Mouse (Mus musculus) small intestine, adult 2 months (tissue): ENCODE data around the gene Vwa2.

Source experiments
- CTCF ChIP-seq: fragments of 200-500 bp; IDR thresholded peaks from 2 replicates; pipeline ENCODE4 v1.5.1; 2012; ENCODE audit warnings: low read depth, mild to moderate bottlenecking, control low read depth, inconsistent platforms, low read length, moderate library complexity, mixed read lengths; ENCODE audit not compliant: insufficient replicate concordance, insufficient read length; ENCODE audit errors: extremely low read depth
- POLR2A ChIP-seq: fragments of 200-500 bp; IDR thresholded peaks from 2 replicates; pipeline ENCODE4 v1.6.1; 2012; ENCODE audit warnings: low read depth, mild to moderate bottlenecking, control low read depth, inconsistent platforms, low read length, moderate library complexity

DNA sequence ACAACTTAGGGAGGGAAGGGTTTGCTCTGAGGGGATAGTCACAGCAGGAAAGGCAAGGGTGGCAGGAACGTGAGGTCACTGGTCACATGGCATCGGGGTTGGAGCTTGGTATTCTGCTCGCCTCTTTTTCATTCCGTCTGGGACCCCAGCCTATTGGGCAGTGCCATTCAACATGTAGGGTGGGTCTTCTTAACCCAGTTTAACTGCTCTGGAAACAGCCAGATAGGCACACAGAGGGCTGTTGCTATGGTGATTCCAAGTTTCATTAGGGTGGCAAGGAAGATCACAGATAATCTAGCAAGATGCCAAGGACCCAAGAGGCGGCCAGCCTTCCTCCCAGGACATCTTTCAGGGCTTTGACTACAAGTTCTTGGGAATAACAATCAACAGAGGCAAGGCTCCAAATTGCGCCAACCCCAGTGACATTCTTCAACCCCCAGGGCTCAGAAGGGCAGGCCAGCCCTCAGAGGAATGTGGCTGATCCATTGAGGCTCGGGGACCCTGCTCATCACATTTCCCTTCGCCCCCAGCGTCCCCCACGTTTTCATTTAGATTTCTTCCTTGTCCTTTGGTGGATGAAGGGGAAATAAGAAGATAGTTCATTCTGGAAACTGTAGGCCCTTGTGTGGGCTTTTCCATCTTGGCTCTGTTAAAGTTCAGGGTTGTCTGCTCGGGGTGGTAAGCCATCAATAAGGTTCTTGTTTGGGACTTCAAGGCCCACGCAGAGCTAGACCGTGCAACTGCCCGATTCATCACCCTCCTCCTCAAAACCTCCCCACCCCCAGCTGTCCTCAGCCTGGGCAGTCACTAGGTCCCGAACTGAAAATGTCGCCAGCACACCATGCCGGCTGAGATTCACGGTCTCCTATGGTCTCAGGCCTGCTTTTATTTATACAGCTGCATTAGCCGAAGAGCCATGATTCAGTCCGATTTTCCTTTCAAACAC is 81.8 kb downstream of the Vwa2 start:
- TF ChIP-seq POLR2A, result no peak
- TF ChIP-seq CTCF, result no peak
